Mouse (Mus musculus) forebrain, embryonic 16.5 days (tissue): ENCODE measurements around the gene Brinp2. TPM values are rescaled to one million over a fixed set of nuclear protein-coding genes. Genes with fewer than 3 reads are reported as not detected.
A peak's percentile ranks its signal among the peaks of the same experiment; 100 is the strongest.

Experiments used
- ATAC-seq: fragments of 200-750 bp; cut with Nextera tagmentation; 2 replicates; pipeline ENCODE4 v1.8.0; 2017; ENCODE audit warnings: mild to moderate bottlenecking, moderate library complexity
- H3K27ac ChIP-seq: fragments of 300-500 bp; sonication (generic); 2 replicates; pipeline ENCODE4 v1.5.1; 2014; ENCODE audit warnings: low read length, control low read depth
- H3K27me3 ChIP-seq: fragments of 300-500 bp; sonication (generic); replicated peaks from 2 replicates; pipeline ENCODE4 v1.6.1; 2014; ENCODE audit warnings: low read length; ENCODE audit not compliant: control insufficient read depth, insufficient read depth
- H3K36me3 ChIP-seq: fragments of 300-500 bp; sonication (generic); 2 replicates; pipeline ENCODE4 v1.6.1; 2014; ENCODE audit not compliant: control insufficient read depth, insufficient read depth
- H3K4me1 ChIP-seq: fragments of 300-500 bp; sonication (generic); replicated peaks from 2 replicates; pipeline ENCODE4 v1.6.1; 2014; ENCODE audit warnings: low read length; ENCODE audit not compliant: control insufficient read depth, insufficient read depth
- H3K4me2 ChIP-seq: fragments of 300-500 bp; sonication (generic); 2 replicates; pipeline ENCODE4 v1.6.1; 2014; ENCODE audit warnings: mild to moderate bottlenecking, low read length, control low read depth
- H3K4me3 ChIP-seq: fragments of 300-500 bp; sonication (generic); replicated peaks from 2 replicates; pipeline ENCODE4 v1.5.1; 2014; ENCODE audit warnings: mild to moderate bottlenecking, low read length, control low read depth
- H3K9ac ChIP-seq: fragments of 300-500 bp; sonication (generic); replicated peaks from 2 replicates; pipeline ENCODE4 v1.6.1; 2014; ENCODE audit warnings: low read depth, low read length, control low read depth
- H3K9me3 ChIP-seq: fragments of 300-500 bp; sonication (generic); 2 replicates; pipeline ENCODE4 v1.6.1; 2016; ENCODE audit warnings: low read length; ENCODE audit not compliant: control insufficient read depth
- WGBS: fragments of 180-500 bp; shearing (Covaris S2); extraction: QIAGEN DNeasy Blood & Tissue Kit; methylation state at CpG from one replicate; pipeline ENCODE4 v1.1.7; 2014; 5-methylcytosine and 5-hydroxymethylcytosine counted together
- polyA plus RNA-seq: library from polyadenylated mRNA; unstranded; fragments of >200 nt; fragmentation: Nextera tagmentation; extraction: Ambion mirVana; gene quantifications from 2 replicates; pipeline ENCODE4 v1.2.1, GENCODE M21; 2015

Brinp2 gene
- polyA plus RNA-seq, 1 experiment from 2014 or later = 46.4 TPM

DNA sequence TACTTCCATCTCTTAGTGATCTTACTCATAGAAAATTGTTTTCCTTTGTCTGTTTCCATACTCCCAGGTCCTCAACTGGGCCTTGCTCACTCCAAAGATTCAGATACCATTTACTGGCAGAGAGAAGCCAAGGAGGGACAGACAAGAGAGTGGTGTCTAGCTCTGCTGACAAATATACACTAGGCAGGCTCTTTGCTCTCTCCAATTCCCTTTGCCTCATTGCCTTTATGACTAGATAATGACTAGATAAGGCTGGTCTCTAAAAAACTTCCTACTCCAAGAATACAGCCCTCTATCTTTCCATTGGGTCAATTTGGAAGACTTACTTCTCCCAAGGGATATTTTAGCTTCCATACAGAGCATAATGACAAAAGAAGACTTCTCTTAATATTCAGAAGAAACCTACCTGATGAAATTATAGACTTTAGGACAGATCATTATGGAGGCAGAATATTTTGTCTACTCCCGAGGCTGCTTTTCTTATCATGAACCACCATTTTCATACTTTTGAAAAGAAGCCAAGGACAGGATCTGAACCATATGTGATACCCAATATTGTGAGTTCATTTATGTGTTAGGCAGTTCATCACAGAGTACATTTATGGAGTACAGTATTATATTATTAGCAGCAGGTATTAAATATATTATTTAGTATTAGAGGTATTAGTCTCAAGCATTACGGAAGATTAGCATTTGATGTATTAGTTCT lies 114.1 kb downstream of the Brinp2 start:
- no peak overlapping the region for H3K9ac ChIP-seq
- H3K4me1 ChIP-seq = no peaks in the 10 kb centered on the region
- ATAC-seq = no peak
- H3K27ac ChIP-seq = no peak overlapping the region
- peaks cover 10% of the 10 kb centered on the region for H3K36me3 ChIP-seq
- H3K4me3 ChIP-seq = no peak overlapping the region
- WGBS = 78% methylated on average over 2 of the region's 2 CpGs
- no peak overlapping the region for H3K4me2 ChIP-seq
- H3K9me3 ChIP-seq = no peaks in the 10 kb centered on the region
- H3K27me3 ChIP-seq = no peaks in the 10 kb centered on the region

DNA sequence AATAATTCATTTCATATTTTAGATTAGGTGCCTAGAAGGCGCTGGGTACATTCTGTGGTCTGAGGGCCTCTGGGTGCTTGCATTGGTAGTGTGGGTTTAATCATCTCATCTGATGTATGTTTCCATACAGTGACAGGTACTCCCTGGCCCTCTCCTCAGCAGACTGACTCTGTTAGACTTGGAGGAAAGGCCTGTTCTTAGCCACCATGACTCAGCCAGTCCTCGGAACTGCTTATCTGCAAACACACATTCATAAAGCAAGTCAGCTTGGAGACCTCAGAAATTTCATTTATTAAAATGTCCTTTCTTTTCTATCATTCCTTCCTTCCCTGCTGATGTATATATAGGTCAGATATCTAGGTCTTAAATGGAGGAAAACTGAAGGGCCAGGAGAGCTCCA lies 116.3 kb downstream of the Brinp2 start:
- Histone ChIP-seq H3K4me1 (no peaks in the 10 kb centered on the region), H3K4me3 (no peak overlapping the region), H3K9me3 (no peaks in the 10 kb centered on the region), H3K36me3 (no peaks in the 10 kb centered on the region), H3K27me3 (no peaks in the 10 kb centered on the region), H3K4me2 (no peak overlapping the region), H3K27ac (no peak overlapping the region), H3K9ac (no peak overlapping the region)
- no peak for ATAC-seq
- WGBS = 95% methylated on average over 2 of the region's 2 CpGs

DNA sequence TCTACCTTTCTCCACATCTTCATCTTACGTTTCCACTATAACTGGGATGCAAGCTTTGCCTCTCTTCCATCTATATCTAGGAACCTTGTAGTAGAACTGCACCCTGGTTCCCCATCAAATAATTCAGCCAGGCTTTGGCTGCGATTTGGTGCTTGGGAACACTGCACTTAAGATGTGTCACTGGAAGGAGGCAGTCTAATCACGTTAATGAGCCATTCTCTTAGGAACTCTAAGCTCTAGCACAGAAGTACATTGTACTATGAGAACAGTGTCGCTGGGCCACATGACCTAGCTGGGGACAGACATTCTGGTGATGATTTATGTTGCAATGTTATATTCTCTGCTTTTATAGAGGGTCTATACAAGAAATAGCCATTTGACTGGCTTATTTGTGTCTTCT lies 117.4 kb downstream of the Brinp2 start:
- WGBS = 35% methylated on average over 4 of the region's 4 CpGs
- ATAC-seq = no peak

DNA sequence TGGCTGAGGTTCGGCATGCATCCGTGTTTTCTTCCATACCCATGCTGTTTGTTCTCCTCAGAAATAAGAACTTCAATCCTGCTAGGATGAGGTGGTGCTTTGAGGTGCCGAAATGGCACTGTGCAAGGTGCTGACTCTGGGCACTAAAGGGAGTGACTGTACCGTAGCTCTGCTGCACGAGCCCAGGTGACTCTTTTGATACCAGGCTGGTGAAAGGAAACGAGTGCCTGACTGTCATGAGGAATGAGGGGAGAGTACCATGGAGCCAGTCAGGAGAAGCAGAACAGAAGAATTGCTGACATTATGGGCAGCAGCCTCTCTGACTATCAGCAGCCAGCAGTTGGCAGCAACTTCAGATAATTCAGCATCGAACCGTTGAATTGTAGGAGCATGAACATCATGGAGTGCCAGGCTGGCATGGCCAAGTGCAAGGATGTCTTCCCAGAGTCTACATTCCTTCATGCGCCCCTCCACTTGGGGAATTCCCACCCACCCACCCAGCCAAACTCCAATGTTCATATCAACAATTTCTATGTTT lies 127.4 kb downstream of the Brinp2 start:
- ATAC-seq = no peak
- WGBS = 89% methylated on average over 9 of the region's 9 CpGs

More for the DNA sequence above, 117.4 kb downstream of the Brinp2 start:
- Histone ChIP-seq H3K4me1 (no peaks in the 10 kb centered on the region), H3K27me3 (no peaks in the 10 kb centered on the region), H3K9me3 (no peaks in the 10 kb centered on the region), H3K9ac (no peak overlapping the region), H3K36me3 (no peaks in the 10 kb centered on the region), H3K4me2 (no peak overlapping the region), H3K27ac (no peak overlapping the region), H3K4me3 (no peak overlapping the region)

DNA sequence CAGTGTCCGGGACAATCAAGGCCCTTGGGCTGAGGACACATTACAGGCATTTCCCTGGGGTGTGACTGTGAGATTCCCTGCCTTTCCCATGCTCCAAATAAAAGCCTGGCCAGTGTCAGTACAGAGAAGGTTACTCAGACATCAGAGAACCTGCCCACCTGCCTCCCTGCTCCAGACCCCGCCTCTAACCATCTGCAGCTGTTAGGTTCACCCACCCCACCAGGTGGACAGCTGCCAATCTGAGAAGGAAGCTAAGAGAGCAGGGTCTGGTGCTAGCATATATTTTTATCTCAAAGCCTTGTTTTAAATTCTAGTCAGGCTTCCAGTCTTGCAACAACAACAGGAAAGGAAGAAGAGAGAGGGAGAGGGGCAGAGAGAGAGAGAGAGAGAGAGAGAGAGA lies 128.9 kb downstream of the Brinp2 start:
- Histone ChIP-seq H3K4me3 (no peak overlapping the region), H3K9ac (no peak overlapping the region), H3K4me2 (no peak overlapping the region), H3K9me3 (no peaks in the 10 kb centered on the region), H3K27ac (no peak overlapping the region), H3K36me3 (no peaks in the 10 kb centered on the region), H3K4me1 (0 out of 2 replicates have a peak, but pooled peaks cover 2% of the 10 kb centered on the region), H3K27me3 (no peaks in the 10 kb centered on the region)
- WGBS = 82% methylated on average over 2 of the region's 2 CpGs
- ATAC-seq = peak; percentile 33; the same call in 1 of the 2 replicates

More for the DNA sequence above, 127.4 kb downstream of the Brinp2 start:
- Histone ChIP-seq H3K4me1 (0 out of 2 replicates have a peak, but pooled peaks cover 2% of the 10 kb centered on the region), H3K27me3 (no peaks in the 10 kb centered on the region), H3K4me2 (no peak overlapping the region), H3K4me3 (no peak overlapping the region), H3K9ac (no peak overlapping the region), H3K36me3 (no peaks in the 10 kb centered on the region), H3K27ac (no peak overlapping the region), H3K9me3 (no peaks in the 10 kb centered on the region)

DNA sequence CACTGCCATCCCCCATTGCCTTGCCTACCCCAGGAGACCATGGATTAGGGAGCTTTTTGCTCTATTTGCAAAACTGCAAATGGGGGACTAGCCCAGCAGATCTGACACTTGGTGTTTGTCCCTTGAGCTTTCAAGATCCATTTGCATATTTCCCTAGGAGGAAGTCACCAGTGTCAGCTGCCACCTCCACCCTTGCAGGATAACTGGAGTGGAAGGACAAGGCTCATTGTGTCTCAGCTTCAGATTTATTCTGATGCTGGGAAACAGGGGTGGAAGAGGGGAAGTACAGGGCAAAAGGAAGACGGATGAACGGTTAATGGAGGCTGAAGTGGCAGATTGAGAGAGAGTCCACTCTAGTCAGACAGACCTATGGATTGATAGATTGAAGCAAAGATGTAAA lies 129.4 kb downstream of the Brinp2 start:
- 54% methylated on average over 2 of the region's 2 CpGs for WGBS
- no peaks in the 10 kb centered on the region for H3K9me3 ChIP-seq
- H3K4me1 ChIP-seq = 0 out of 2 replicates have a peak, but pooled peaks cover 2% of the 10 kb centered on the region
- ATAC-seq = no peak
- H3K27me3 ChIP-seq = no peaks in the 10 kb centered on the region
- no peak overlapping the region for H3K4me2 ChIP-seq
- no peak overlapping the region for H3K27ac ChIP-seq
- H3K36me3 ChIP-seq = no peaks in the 10 kb centered on the region
- no peak overlapping the region for H3K9ac ChIP-seq
- no peak overlapping the region for H3K4me3 ChIP-seq

DNA sequence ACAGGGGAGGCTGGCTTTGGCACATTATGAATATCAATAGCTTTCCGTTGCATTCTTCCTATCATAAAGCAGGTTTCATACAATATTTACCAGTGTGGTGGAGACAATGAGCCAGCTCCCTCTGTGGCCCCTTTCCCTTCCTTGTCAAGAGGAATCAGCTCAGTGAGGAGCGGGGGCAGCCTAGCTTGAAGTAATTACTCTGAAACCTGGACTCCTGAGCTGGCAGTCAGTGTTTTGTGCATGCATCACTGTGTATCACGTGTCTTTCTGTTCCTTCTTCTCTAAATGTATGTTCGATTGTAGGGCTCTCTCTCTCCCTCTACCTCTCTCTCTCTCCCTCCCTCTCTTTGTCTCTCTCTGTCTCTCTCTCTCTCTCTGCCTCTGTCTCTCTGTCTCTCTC lies 135.1 kb downstream of the Brinp2 start:
- 0 out of 2 replicates have a peak, but pooled peaks cover 2% of the 10 kb centered on the region for H3K4me1 ChIP-seq
- H3K9me3 ChIP-seq = no peaks in the 10 kb centered on the region
- no peaks in the 10 kb centered on the region for H3K27me3 ChIP-seq
- peak; percentile 38; the same call in 1 of the 2 replicates for ATAC-seq
- no peak overlapping the region for H3K27ac ChIP-seq
- H3K4me2 ChIP-seq = no peak overlapping the region
- no peak overlapping the region for H3K9ac ChIP-seq
- no peaks in the 10 kb centered on the region for H3K36me3 ChIP-seq
- WGBS = 12% methylated on average over 4 of the region's 4 CpGs
- no peak overlapping the region for H3K4me3 ChIP-seq

DNA sequence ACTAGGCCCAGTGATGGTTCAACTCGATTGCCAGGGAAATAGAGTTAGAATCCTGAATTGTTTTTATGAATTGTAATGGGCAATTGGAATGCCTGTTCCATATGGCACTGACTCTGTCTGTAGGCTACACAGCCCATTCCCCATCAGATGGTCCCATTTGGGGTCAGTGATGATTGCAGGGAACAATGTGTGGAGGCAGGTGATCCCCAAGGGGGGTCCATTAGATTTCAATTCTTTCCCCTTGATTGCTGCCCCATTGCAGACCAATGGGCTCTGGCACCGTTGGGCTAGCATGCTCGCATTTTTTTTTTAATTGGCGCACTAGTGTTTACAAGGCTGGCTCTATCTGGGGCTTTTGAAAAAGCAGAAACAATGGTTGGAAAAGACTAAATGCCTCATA lies 136.0 kb downstream of the Brinp2 start:
- H3K4me2 ChIP-seq = no peak overlapping the region
- H3K9me3 ChIP-seq = no peaks in the 10 kb centered on the region
- H3K27me3 ChIP-seq = no peaks in the 10 kb centered on the region
- 0 out of 2 replicates have a peak, but pooled peaks cover 2% of the 10 kb centered on the region for H3K4me1 ChIP-seq
- H3K4me3 ChIP-seq = no peak overlapping the region
- no peak for ATAC-seq
- H3K36me3 ChIP-seq = no peaks in the 10 kb centered on the region
- 30% methylated on average over 4 of the region's 4 CpGs for WGBS
- no peak overlapping the region for H3K9ac ChIP-seq
- no peak overlapping the region for H3K27ac ChIP-seq

DNA sequence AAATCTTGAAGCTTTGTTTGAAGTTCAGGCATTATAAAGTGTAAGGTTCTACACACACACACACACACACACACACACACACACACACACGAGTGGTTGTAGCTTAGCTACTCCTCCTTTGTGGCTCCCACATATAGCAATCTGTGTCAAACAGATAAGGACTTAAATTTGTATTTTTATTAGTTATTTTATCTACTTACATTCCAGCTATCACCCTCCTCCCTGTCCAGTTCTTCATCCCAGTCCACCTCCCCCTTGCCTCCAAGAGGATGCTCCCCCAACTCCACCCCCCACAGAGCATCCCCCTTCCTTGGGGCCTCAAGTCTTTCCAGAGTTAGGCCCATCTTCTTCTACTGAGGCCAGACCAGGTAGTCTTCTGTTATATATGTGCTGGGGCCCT lies 137.4 kb downstream of the Brinp2 start:
- 0 out of 2 replicates have a peak, but pooled peaks cover 2% of the 10 kb centered on the region for H3K4me1 ChIP-seq
- H3K4me2 ChIP-seq = no peak overlapping the region
- no peak overlapping the region for H3K4me3 ChIP-seq
- H3K9ac ChIP-seq = no peak overlapping the region
- no peaks in the 10 kb centered on the region for H3K36me3 ChIP-seq
- no peaks in the 10 kb centered on the region for H3K9me3 ChIP-seq
- no peak for ATAC-seq
- H3K27ac ChIP-seq = no peak overlapping the region
- H3K27me3 ChIP-seq = no peaks in the 10 kb centered on the region
- WGBS = 77% methylated on average over 1 of the region's 1 CpGs
